Mouse (Mus musculus): Measurements from ENCODE around the gene Opa3.
"Not testable (repeated sequence)": the region's sequence is repeated elsewhere in the genome, so short reads cannot be mapped to it uniquely, and the experiment has no call there.

Gene Opa3

GRCm38 (mm10) chr7:19279052-19279451 lies 50.9 kb downstream of the Opa3 start:
- no peak for DNase-seq (ENCODE audit: low read depth in 2 of 2, low spot score in 2 of 2)

DNA sequence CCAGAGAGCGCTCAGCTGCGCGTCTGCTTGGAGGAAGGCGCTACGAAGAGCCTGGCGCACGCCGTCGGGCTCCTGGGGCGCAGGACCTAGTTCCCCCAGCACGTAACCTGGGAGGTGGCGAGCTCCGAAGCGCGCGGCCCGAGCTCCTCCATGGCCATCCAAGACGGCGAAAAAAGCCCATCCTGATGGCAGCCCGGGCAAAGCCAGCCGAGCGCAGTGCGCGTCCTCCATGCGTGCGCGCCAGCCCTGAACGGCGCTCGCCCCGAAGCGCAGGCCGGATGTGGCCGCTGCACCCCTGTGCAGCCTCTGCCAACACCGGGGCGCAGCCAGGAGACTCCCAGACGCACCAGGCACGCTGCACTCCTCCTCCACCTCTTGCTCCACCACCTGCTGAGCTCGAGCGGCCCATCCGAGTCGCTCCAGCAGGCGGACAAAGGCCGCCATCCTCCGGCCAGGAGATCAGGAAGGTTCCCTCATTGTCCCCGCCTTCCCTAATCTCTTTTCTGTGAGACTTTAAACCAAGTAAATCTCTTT lies 51.5 kb downstream of the Opa3 start, which contains the start of gene Ppm1n:
Gene Ppm1n, minus strand, starts transcription at position 484 of the 534 bp plus-strand sequence.
- peak in 1 of 2 experiments; percentile 48 for DNase-seq (ENCODE audit: low read depth in 2 of 2, low spot score in 2 of 2)

DNA sequence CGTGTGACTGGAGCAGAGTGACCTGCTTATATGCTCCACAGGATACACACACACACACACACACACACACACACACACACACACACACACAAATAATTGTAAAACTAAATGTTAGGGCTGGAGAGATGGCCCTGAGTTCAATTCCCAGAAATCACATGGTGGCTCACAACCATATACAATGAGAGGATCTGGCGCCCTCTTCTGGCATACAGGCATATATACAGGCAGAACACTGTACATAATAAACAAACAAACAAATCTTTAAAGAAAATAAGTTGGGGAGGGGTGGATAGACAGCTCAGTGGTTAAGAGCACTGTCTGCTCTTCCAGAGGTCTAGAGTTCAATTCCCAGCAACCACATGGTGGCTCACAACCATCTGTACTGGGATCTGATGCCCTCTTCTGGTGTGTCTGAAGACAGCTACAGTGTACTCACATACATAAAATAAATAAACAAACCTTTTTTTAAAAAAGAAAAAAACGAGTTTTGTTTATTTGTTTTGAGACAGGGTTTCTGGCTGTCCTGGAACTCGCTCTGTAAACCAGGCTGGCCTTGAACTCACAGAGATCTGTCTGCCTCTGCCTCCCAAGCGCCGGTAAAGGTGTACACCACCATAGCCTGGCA lies 53.7 kb downstream of the Opa3 start:
- DNase-seq (ENCODE audit: low read depth in 2 of 2, low spot score in 2 of 2): not testable (repeated sequence)

DNA sequence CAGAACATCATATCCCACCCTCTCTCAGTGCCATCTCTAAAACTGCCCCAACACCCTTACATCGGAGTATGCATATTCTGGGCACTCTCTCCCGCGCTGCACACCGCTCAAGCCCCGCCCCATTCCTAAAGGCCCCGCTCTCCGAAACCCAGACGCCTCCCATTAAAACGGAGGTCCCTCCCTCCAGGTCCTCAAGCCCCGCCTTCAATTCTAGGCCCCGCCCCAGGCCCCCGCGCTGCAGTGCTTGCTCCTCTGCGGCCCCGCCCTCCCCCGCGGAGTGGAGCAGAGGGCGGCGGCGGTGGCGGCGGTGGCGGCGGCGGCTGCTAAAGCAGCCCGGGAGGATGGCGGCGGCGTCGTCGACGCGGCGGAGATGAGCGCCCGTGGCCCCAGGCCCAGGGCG lies 54.3 kb downstream of the Opa3 start, which contains the start of gene Rtn2:
Gene Rtn2, plus strand, starts transcription at position 240 of the 400 bp plus-strand sequence.
- DNase-seq (ENCODE audit: low read depth in 2 of 2, low spot score in 2 of 2): peak; percentile 61 to 73

DNA sequence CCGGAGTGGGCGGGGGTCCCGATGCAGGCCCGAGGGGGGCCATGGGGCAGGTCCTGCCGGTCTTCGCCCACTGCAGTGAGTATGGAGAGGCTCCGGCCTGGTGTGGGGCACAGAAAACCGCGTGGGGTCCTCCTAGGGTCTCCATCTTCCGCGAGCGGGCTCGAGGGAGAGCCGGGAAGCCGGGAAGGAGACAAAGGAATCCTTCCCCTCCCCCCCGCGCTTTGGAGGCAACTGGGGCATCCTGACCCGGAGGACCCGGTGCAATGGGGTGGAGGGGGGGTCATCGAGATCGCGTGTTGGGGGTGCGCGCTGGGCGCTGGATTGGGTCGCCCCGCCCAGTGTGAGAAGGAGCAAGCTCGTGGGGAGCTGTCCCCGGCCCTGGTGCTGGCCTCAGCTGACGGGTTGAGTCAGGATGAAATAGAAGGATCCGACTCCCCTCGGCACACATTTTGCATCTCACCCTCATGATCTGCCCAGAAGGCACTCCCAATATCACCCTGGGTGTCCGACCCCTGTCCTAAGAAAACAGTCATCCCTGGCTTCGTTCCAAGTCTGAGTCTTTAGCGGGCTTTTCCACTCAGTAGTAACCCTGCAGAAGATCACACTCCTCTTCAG lies 54.8 kb downstream of the Opa3 start:
- DNase-seq (ENCODE audit: low read depth in 2 of 2, low spot score in 2 of 2): no peak

GRCm38 (mm10) chr7:19283406-19283804 lies 55.3 kb downstream of the Opa3 start:
- DNase-seq (ENCODE audit: low read depth in 2 of 2, low spot score in 2 of 2): no peak

- peak in 1 of 2 experiments; percentile 67 for DNase-seq (ENCODE audit: low read depth in 2 of 2, low spot score in 2 of 2)
Observed at GRCm38 (mm10) chr7:19284763-19285162, 56.6 kb downstream of the Opa3 start.

- DNase-seq (ENCODE audit: low read depth in 2 of 2, low spot score in 2 of 2): no peak
Observed at GRCm38 (mm10) chr7:19290969-19291596, 62.9 kb downstream of the Opa3 start.

DNA sequence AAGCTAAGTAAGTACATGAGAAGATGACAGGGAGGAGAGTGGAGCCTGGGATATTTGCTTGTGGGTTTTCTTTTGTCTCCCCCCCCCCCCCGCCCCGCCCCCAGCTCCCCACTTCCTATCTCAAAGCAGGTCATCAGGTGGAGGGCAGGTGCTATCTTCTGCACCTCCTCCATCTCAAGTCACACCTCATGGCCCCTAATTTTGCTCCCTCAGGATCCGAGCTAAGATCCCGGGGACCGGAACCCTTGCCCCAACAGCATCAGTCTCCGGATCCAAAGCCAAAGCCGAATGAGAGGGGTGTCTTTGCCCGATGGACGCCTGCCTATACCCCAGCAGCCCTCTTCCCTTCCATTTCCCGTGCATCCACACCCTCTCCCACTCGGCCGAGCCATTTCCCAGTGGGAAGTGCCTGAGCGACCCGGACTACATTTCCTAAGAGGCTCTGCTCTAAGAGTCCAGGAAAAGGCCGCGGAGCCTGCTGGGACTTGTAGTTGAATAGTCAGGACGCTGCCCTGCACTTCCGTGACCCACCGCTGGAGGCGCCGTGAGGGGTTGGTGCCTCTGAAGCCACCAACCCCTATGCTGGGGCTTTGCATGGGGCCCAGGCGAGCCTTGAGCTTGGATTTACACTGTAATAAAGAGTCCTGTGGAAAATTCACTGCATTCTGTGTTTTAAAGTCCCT lies 67.5 kb downstream of the Opa3 start:
- DNase-seq (ENCODE audit: low read depth in 2 of 2, low spot score in 2 of 2): peak; percentile 88 to 94

DNA sequence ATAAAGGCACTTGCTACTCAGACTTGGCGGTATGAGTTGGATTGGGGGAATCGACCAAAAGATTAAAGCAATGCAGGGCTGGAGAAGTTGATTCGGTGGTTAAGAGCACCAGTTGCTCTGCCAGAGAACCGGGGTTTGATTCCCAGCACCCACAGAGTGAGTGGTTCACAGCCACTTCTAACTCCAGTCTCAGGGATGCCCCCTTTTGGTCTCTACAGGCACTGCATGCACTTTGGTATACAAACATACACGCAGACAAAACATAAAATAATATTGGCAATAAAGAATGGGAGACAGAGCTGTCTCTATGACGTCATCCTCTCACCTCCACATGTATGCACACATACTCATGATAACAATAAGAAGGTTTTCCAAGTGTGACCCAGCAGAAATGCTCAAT lies 68.9 kb downstream of the Opa3 start:
- no peak for DNase-seq (ENCODE audit: low read depth in 2 of 2, low spot score in 2 of 2)

GRCm38 (mm10) chr7:19297794-19298193 lies 69.7 kb downstream of the Opa3 start:
- no peak for DNase-seq (ENCODE audit: low read depth in 2 of 2, low spot score in 2 of 2)

GRCm38 (mm10) chr7:19299194-19299593 lies 71.1 kb downstream of the Opa3 start:
- DNase-seq (ENCODE audit: low read depth in 2 of 2, low spot score in 2 of 2): peak in 1 of 2 experiments; percentile 49

DNA sequence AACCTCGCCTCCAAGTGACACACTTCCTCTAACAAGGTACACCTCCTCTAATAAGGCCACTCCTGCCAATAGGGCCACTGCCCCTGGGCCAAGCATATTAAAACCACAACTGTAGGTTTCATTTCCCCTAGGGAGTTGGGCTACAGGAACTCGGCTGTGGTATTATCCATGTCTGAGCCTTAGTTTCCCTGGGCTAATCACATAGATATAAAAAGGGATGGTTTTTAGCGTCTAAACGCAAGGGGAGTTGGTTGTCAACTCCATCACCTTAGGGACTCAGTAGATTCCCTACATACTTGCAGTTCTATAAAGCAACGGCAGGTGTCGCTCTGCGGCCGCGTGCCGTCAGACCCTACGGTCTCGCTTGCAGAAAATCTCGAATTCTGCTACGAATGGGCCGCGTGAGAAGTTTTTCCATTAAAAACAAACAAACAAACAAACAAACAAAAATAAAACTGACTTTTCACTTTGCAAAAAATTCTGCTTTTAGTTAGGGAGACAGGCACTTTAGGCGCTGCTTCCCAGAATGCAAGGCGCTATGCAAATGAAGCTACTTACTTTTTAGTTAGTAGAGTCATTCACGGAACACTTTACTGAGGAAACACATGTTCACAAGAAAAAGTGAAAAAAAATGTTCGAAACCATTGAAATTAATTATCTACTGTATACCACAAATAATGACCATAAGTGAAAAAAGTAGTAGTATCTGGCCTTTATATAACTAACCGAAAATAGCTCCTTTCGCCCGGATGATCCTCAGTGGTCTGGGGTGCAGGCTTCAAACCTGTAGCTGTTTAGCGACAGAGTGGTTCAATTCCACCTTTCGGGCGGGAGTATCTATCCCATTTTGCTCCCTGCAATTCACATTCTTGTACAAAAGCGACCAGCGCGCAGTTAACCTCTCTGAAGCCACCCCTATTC lies 72.6 kb downstream of the Opa3 start:
- DNase-seq (ENCODE audit: low read depth in 2 of 2, low spot score in 2 of 2): peak; percentile 79 to 83

DNA sequence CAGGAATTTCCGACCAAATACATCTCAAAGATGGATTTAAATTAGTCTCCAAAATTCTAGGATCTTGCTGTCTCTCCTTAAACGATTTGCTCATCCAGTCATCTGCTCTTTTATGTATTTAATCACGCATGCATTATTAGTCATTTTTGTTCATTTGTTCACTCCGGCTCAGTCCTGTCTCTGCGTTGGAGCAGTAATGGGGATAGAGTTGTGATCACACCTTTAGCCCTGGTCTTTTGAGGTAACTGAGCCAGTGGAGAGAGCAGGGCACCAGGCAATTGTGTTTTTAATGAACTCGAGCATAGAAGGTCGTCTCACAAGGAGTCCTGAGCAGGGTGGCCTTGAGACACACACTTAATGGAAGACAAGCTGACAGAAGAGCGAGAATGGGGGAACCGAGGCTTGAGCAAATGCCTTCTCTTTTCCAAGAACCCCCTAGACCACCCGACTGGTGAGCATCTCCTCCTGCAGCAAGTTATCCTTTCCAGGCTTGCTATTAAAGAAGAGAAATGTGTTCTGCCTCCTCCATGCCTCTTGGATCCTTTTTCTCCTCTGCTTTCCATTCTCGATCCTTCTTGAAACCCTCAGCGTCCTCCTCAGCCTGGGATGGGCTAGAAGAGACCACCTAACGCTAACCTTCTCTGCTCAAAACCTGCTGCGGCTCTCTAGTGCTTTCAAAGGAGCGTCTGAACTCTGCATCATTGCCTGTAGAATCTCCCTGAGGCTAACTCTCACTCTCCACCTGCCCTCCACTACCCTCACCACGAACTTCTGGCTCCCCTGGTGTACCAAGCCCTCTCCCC lies 73.5 kb downstream of the Opa3 start:
- DNase-seq (ENCODE audit: low read depth in 2 of 2, low spot score in 2 of 2): no peak

DNA sequence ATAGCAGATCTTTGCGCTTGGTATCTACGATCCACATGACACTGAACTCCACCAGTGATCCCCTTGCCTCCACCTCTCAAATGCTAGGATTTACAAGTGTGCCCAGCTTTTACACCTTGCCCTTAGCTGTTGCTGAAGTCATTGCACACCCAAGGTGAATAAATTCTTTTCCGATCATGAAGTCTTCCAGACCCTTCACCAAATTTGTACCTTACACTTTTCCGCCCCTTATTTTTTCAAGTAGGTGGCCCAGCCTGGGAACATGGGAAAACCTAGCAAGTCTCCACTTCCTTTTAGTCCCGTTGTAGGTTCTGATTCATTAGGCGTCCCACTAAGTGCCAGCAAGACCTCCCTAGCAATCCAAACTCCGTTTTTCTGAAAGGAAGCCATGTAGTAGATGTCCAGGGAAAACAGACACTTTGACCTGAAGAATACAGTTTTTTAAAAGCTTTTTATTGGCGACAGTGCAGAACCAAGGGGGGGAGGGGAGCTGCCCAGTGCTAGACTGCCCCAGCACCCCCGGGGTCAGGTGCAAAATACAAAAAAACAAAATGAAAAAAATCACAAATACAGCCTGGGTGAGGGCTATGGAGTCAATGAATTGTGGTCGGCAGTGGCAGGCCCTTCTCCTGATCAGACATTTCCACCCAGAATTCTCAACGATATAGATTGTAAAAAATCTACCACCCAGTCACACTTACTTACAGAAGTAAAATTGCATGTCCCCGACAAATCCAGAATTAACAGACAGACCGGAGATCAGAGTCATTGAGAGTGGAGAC lies 74.3 kb downstream of the Opa3 start:
- no peak for DNase-seq (ENCODE audit: low read depth in 2 of 2, low spot score in 2 of 2)

- no peak for DNase-seq (ENCODE audit: low read depth in 2 of 2, low spot score in 2 of 2)
Observed at GRCm38 (mm10) chr7:19303046-19303305, 74.8 kb downstream of the Opa3 start.

GRCm38 (mm10) chr7:19303770-19304169 lies 75.6 kb downstream of the Opa3 start:
- peak; percentile 78 to 87 for DNase-seq (ENCODE audit: low read depth in 2 of 2, low spot score in 2 of 2)

GRCm38 (mm10) chr7:19304501-19305412 lies 76.6 kb downstream of the Opa3 start:
- no peak for DNase-seq (ENCODE audit: low read depth in 2 of 2, low spot score in 2 of 2)
